Mouse (Mus musculus) embryonic facial prominence, embryonic 15.5 days (tissue): Measurements from ENCODE around the gene Ncapd2. TPM values are rescaled to one million over a fixed set of nuclear protein-coding genes. Genes with fewer than 3 reads are reported as not detected.

Source experiments
- ATAC-seq: fragments of 200-750 bp; cut with Nextera tagmentation; 2 replicates; pipeline ENCODE4 v1.8.0; 2017; ENCODE audit warnings: low read depth, moderate TSS enrichment; ENCODE audit not compliant: insufficient number of reproducible peaks, low FRiP score, low TSS enrichment
- H3K27ac ChIP-seq: fragments of 300-500 bp; sonication (generic); replicated peaks from 2 replicates; pipeline ENCODE4 v1.5.1; 2015; ENCODE audit warnings: mild to moderate bottlenecking, inconsistent platforms
- H3K27me3 ChIP-seq: fragments of 300-500 bp; sonication (generic); 2 replicates; pipeline ENCODE4 v1.6.1; 2015; ENCODE audit warnings: inconsistent platforms
- H3K36me3 ChIP-seq: fragments of 300-500 bp; sonication (generic); 2 replicates; pipeline ENCODE4 v1.6.1; 2015; ENCODE audit warnings: mild to moderate bottlenecking, inconsistent platforms
- H3K4me1 ChIP-seq: fragments of 300-500 bp; sonication (generic); 2 replicates; pipeline ENCODE4 v1.6.1; 2015; ENCODE audit warnings: inconsistent platforms
- H3K4me2 ChIP-seq: fragments of 300-500 bp; sonication (generic); replicated peaks from 2 replicates; pipeline ENCODE4 v1.6.1; 2015; ENCODE audit warnings: mild to moderate bottlenecking, inconsistent platforms
- H3K4me3 ChIP-seq: fragments of 300-500 bp; sonication (generic); replicated peaks from 2 replicates; pipeline ENCODE4 v1.5.1; 2015; ENCODE audit warnings: mild to moderate bottlenecking, inconsistent platforms
- H3K9ac ChIP-seq: fragments of 300-500 bp; sonication (generic); 2 replicates; pipeline ENCODE4 v1.6.1; 2015; ENCODE audit warnings: inconsistent platforms
- H3K9me3 ChIP-seq: fragments of 300-500 bp; sonication (generic); replicated peaks from 2 replicates; pipeline ENCODE4 v1.6.1; 2016; ENCODE audit warnings: inconsistent platforms
- WGBS: fragments of 180-500 bp; shearing (Covaris S2); methylation state at CpG from one replicate; pipeline ENCODE4 v1.1.7; 2015; 5-methylcytosine and 5-hydroxymethylcytosine counted together
- microRNA-seq: library from miRNA; unstranded; fragments of <30 nt; microRNA quantifications from one replicate; pipeline ENCODE4, GENCODE M21; 2016; ENCODE audit warnings: borderline number of aligned reads
- polyA plus RNA-seq: library from polyadenylated mRNA; unstranded; fragments of >200 nt; fragmentation: Nextera tagmentation; extraction: Ambion mirVana; gene quantifications from 2 replicates; pipeline ENCODE4 v1.2.1, GENCODE M21; 2015

Ncapd2 gene
- polyA plus RNA-seq, 1 experiment from 2014 or later, result 98.7 TPM

DNA sequence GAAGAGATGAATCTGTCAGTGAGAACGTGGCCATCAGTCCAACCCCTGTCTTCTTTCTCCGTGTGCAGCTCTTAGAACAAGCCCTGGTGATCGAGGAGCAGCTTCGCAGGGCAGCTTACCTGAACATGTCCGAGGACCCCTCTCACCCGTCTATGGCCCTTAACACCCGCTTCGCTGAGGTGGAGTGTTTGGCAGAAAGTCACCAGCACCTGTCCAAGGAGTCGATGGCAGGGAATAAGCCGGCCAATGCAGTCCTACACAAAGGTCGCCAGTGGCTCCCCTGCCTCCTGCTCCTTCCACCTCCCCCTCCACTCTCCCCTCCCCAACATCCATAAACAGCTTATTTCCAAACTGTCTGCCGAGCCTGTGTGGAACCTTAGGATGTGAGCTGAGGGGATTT, 62.8 kb downstream of the Ncapd2 start:
- WGBS, result 90% methylated on average over 12 of the region's 12 CpGs
- Histone ChIP-seq H3K27me3 (no peaks in the 10 kb centered on the region), H3K4me3 (no peak overlapping the region), H3K4me1 (peaks cover 10% of the 10 kb centered on the region), H3K36me3 (peaks cover 69% of the 10 kb centered on the region), H3K27ac (no peak overlapping the region), H3K9ac (no peak overlapping the region), H3K9me3 (no peaks in the 10 kb centered on the region), H3K4me2 (no peak overlapping the region)
- no peak for ATAC-seq

DNA sequence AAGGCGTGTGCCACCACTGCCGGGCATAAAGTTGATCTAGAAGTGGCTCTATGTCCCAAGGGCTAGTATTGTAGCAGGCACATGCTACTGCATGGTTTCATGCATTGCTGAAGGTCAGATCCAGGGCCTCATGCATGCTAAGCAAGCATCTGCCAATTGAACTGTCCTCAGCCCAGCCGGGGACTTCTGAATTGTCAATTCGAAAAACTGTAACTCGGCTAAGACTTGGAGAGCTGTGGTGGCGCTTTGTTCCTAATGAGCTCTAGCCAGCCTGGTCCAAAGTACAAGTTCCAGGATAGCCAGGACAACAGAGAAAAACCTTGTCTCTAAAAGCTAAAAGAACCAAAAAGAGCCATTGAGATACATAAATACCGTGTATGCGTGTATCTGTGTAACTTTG, 72.1 kb downstream of the Ncapd2 start:
- Histone ChIP-seq H3K4me1 (no peaks in the 10 kb centered on the region), H3K36me3 (peaks cover 95% of the 10 kb centered on the region), H3K4me2 (no peak overlapping the region), H3K9me3 (no peaks in the 10 kb centered on the region), H3K9ac (no peak overlapping the region), H3K27ac (no peak overlapping the region), H3K27me3 (no peaks in the 10 kb centered on the region), H3K4me3 (no peak overlapping the region)
- 90% methylated on average over 8 of the region's 8 CpGs for WGBS
- ATAC-seq, result no peak

Small RNA genes lying within 50 kb of the gene (microRNA-seq; reads per million reads assigned to microRNA genes)
- 0.86 reads per million for gene Mir3098
- gene Mir8113, result not detected

Other genes with a start within 250 kb of the Ncapd2 start
- 144 and 150 TPM in 2 replicates for gene Cops7a, start 226.2 kb downstream of the Ncapd2 start, polyA plus RNA-seq
- 11.3 and 13.7 TPM in 2 replicates for gene Pianp, start 195.0 kb downstream of the Ncapd2 start, polyA plus RNA-seq
- gene Zfp384, start 182.6 kb downstream of the Ncapd2 start, polyA plus RNA-seq, result 18.2 and 19.2 TPM in 2 replicates
- 154 TPM in 2 replicates for gene Ing4, start 151.9 kb downstream of the Ncapd2 start, polyA plus RNA-seq
- 12.5 and 18.4 TPM in 2 replicates for gene Acrbp, start 142.0 kb downstream of the Ncapd2 start, polyA plus RNA-seq
- 3.6 and 5.4 TPM in 2 replicates for gene Lpar5, start 123.8 kb downstream of the Ncapd2 start, polyA plus RNA-seq
- gene Chd4, start 95.7 kb downstream of the Ncapd2 start, polyA plus RNA-seq, result 70.8 and 77.0 TPM in 2 replicates
- 57.5 and 58.3 TPM in 2 replicates for gene Nop2, start 59.8 kb downstream of the Ncapd2 start, polyA plus RNA-seq
- gene Iffo1, start 46.5 kb downstream of the Ncapd2 start, polyA plus RNA-seq, result 30.3 and 37.6 TPM in 2 replicates
- gene Gapdh, start 25.2 kb downstream of the Ncapd2 start, polyA plus RNA-seq, result 1,507 and 1,606 TPM in 2 replicates
- gene Mrpl51, start 100 bp upstream of the Ncapd2 start, polyA plus RNA-seq, result 198 and 212 TPM in 2 replicates
- gene Vamp1, start 23.9 kb upstream of the Ncapd2 start, polyA plus RNA-seq, result 5.2 and 5.8 TPM in 2 replicates
- 4.8 and 5.2 TPM in 2 replicates for gene Tapbpl, start 40.2 kb upstream of the Ncapd2 start, polyA plus RNA-seq
- 2.8 and 3.3 TPM in 2 replicates for gene Cd27, start 45.3 kb upstream of the Ncapd2 start, polyA plus RNA-seq
- 0.24 TPM in 1 of 2 replicates, not detected in the other for gene Tuba3a, start 94.3 kb upstream of the Ncapd2 start, polyA plus RNA-seq
- gene Ltbr, start 122.2 kb upstream of the Ncapd2 start, polyA plus RNA-seq, result 47.3 and 47.7 TPM in 2 replicates
- 7.2 and 8.8 TPM in 2 replicates for gene Scnn1a, start 129.0 kb upstream of the Ncapd2 start, polyA plus RNA-seq
- 88.7 and 93.3 TPM in 2 replicates for gene Tnfrsf1a, start 157.7 kb upstream of the Ncapd2 start, polyA plus RNA-seq
- gene Plekhg6, start 189.1 kb upstream of the Ncapd2 start, polyA plus RNA-seq, result 3.5 and 3.8 TPM in 2 replicates